Mouse (Mus musculus): ENCODE data around the gene Fam219a.

GRCm38 (mm10) chr4:41612166-41612565 is 42.8 kb upstream of the Fam219a start:
- no peak for TF ChIP-seq CTCF (IDR thresholded peaks at IDR 0.05; ENCODE audit: low read depth, low read length)
- no peak for TF ChIP-seq TAL1 (conservative IDR thresholded peaks at IDR 0.05; ENCODE audit: low read depth, low read length)
- no peak for TF ChIP-seq GATA1 (IDR thresholded peaks at IDR 0.05; ENCODE audit: borderline replicate concordance, low read length)
- no peak for TF ChIP-seq POLR2AphosphoS5 (IDR thresholded peaks at IDR 0.05; ENCODE audit: insufficient replicate concordance, low read depth, low read length)
